Comparison of ENCODE assay signal across 15 mouse cellular contexts in genomic region chr1:73227246-73227645, GRCm38 (mm10).
"Had no signal": no experiment of that assay in that cellular context is flagged by ENCODE, and none has a peak within 500 bp of the region (broad histone marks: within the 10 kb centered on the region; RNA-seq: fewer than 3 reads in every experiment).

No protein-coding gene starts in this region.

- H3K9ac ChIP-seq: limb, embryonic 13.5 days; liver, embryonic 14.5 days; midbrain, embryonic 13.5 days; neural tube, embryonic 15.5 days had no signal

- ATAC-seq: midbrain, embryonic 13.5 days had no signal

- H3K27ac ChIP-seq: kidney, postnatal 0 days; limb, embryonic 13.5 days; liver, embryonic 14.5 days; midbrain, embryonic 13.5 days; neural tube, embryonic 15.5 days had no signal

- H3K4me1 ChIP-seq: limb, embryonic 13.5 days; midbrain, embryonic 13.5 days; neural tube, embryonic 15.5 days had no signal

- H3K36me3 ChIP-seq: limb, embryonic 13.5 days; midbrain, embryonic 13.5 days; neural tube, embryonic 15.5 days had no signal

- DNase-seq: kidney, adult 11 months; kidney, adult 9 months; kidney, postnatal 36 days; left cerebral cortex, postnatal 4 days; lung, adult 18-20 months; right cerebral cortex, postnatal 4 days; spleen, adult 18-20 months; thymus, adult 18-20 months; thymus, postnatal 14 days had no signal

- H3K4me3 ChIP-seq: limb, embryonic 13.5 days; midbrain, embryonic 13.5 days; myocyte; neural tube, embryonic 15.5 days had no signal

- H3K27me3 ChIP-seq: limb, embryonic 13.5 days; midbrain, embryonic 13.5 days; neural tube, embryonic 15.5 days had no signal

- H3K9me3 ChIP-seq: limb, embryonic 13.5 days; neural tube, embryonic 15.5 days had no signal

- H3K4me2 ChIP-seq: limb, embryonic 13.5 days; midbrain, embryonic 13.5 days; neural tube, embryonic 15.5 days had no signal
